Mouse (Mus musculus): ENCODE results near the gene Rspry1.

GRCm38 (mm10) chr8:94649496-94649895 is 47.8 kb downstream of the Rspry1 start:
- TF ChIP-seq CTCF (IDR thresholded peaks at IDR 0.05; ENCODE audit: low read depth): no peak
- no peak for TF ChIP-seq EP300 (optimal IDR thresholded peaks at IDR 0.05)

Data from stomach, postnatal 0 days (tissue).